Mouse (Mus musculus) kidney, embryonic 15.5 days (tissue): Measurements from ENCODE around the gene Slc8a2. TPM values are rescaled to one million over a fixed set of nuclear protein-coding genes. Genes with fewer than 3 reads are reported as not detected.

Experiments
- ATAC-seq: fragments of 200-750 bp; cut with Nextera tagmentation; replicated peaks from 2 replicates; pipeline ENCODE4 v1.8.0; 2017; ENCODE audit warnings: moderate TSS enrichment; ENCODE audit not compliant: low FRiP score
- H3K27ac ChIP-seq: fragments of 300-500 bp; sonication (generic); 2 replicates; pipeline ENCODE4 v1.5.1; 2015; ENCODE audit warnings: mild to moderate bottlenecking, inconsistent platforms
- H3K27me3 ChIP-seq: fragments of 300-500 bp; sonication (generic); 2 replicates; pipeline ENCODE4 v1.6.1; 2015; ENCODE audit warnings: inconsistent platforms
- H3K36me3 ChIP-seq: fragments of 300-500 bp; sonication (generic); 2 replicates; pipeline ENCODE4 v1.6.1; 2015; ENCODE audit warnings: inconsistent platforms
- H3K4me1 ChIP-seq: fragments of 300-500 bp; sonication (generic); 2 replicates; pipeline ENCODE4 v1.6.1; 2015; ENCODE audit warnings: inconsistent platforms
- H3K4me2 ChIP-seq: fragments of 300-500 bp; sonication (generic); 2 replicates; pipeline ENCODE4 v1.6.1; 2015; ENCODE audit warnings: moderate library complexity, mild to moderate bottlenecking, inconsistent platforms
- H3K4me3 ChIP-seq: fragments of 300-500 bp; sonication (generic); replicated peaks from 2 replicates; pipeline ENCODE4 v1.5.1; 2015; ENCODE audit warnings: mild to moderate bottlenecking, inconsistent platforms
- H3K9ac ChIP-seq: fragments of 300-500 bp; sonication (generic); 2 replicates; pipeline ENCODE4 v1.6.1; 2015; ENCODE audit warnings: mild to moderate bottlenecking, inconsistent platforms
- H3K9me3 ChIP-seq: fragments of 300-500 bp; sonication (generic); replicated peaks from 2 replicates; pipeline ENCODE4 v1.6.1; 2016; ENCODE audit warnings: inconsistent platforms
- WGBS: fragments of 180-500 bp; shearing (Covaris S2); methylation state at CpG from one replicate; pipeline ENCODE4 v1.1.7; 2015; ENCODE audit warnings: mixed read lengths; 5-methylcytosine and 5-hydroxymethylcytosine counted together
- polyA plus RNA-seq: library from polyadenylated mRNA; unstranded; fragments of >200 nt; fragmentation: Nextera tagmentation; extraction: Ambion mirVana; gene quantifications from 2 replicates; pipeline ENCODE4 v1.2.1, GENCODE M21; 2015

Gene Slc8a2
- polyA plus RNA-seq, 1 experiment from 2014 or later, result 0.19 TPM

GRCm38 (mm10) chr7:16150191-16151145 lies 20.8 kb downstream of the Slc8a2 start:
- no peaks in the 10 kb centered on the region for H3K4me1 ChIP-seq
- 73% methylated on average over 9 of the region's 9 CpGs for WGBS
- peaks cover 7% of the 10 kb centered on the region for H3K27me3 ChIP-seq
- no peaks in the 10 kb centered on the region for H3K36me3 ChIP-seq
- no peak overlapping the region for H3K9ac ChIP-seq
- no peak overlapping the region for H3K4me3 ChIP-seq
- H3K27ac ChIP-seq, result no peak overlapping the region
- no peak for ATAC-seq
- no peak overlapping the region for H3K4me2 ChIP-seq
- no peaks in the 10 kb centered on the region for H3K9me3 ChIP-seq

GRCm38 (mm10) chr7:16153522-16153921 lies 23.9 kb downstream of the Slc8a2 start:
- no peak overlapping the region for H3K9ac ChIP-seq
- ATAC-seq, result peak; percentile 87
- WGBS, result 17% methylated on average over 10 of the region's 10 CpGs
- H3K4me1 ChIP-seq, result peaks cover under 1% of the 10 kb centered on the region; the same call in 1 of the 2 replicates
- no peak overlapping the region for H3K4me2 ChIP-seq
- no peaks in the 10 kb centered on the region for H3K36me3 ChIP-seq
- no peaks in the 10 kb centered on the region for H3K9me3 ChIP-seq
- H3K27me3 ChIP-seq, result peaks cover 6% of the 10 kb centered on the region
- no peak overlapping the region for H3K4me3 ChIP-seq
- H3K27ac ChIP-seq, result no peak overlapping the region

DNA sequence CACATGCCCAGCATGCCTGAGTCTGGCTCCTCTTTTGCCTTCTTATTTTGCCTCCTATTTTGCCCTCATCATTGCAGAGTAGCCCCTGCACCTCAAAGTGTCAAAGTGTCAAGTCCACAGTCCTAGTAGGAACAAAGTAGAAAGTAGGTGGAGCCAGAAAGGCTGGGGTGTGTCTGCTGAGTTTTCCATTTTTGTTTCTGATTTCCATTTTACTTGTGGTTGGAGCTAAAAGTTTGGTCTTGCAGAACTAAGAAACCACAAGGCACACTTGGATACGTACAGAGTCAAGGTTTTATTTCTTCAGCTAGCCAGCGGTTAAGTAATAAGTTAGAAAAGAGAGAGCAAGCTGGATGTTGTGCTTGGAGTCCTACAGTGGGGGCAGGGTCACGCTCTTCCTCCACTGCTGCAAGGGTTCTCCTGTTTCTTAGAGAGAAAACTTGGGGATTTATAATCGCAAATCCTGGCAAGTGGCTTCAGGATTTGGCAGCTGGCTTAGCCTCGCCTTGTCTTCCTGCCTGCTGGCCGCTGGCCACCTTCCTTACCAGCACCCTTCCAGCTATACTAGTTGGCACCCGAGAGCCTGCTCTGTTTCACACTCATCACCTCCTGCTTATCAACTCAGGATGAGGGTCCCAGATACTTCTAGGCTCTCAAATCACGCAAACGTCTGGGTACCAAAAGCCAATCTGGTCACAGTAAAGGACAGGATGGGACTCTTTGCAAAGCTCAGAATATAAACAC lies 25.7 kb downstream of the Slc8a2 start:
- Histone ChIP-seq H3K4me3 (no peak overlapping the region), H3K36me3 (no peaks in the 10 kb centered on the region), H3K9ac (no peak overlapping the region), H3K4me2 (no peak overlapping the region), H3K27me3 (peaks cover 24% of the 10 kb centered on the region), H3K27ac (no peak overlapping the region), H3K9me3 (no peaks in the 10 kb centered on the region), H3K4me1 (peaks cover 8% of the 10 kb centered on the region; the same call in 1 of the 2 replicates)
- ATAC-seq, result no peak
- 63% methylated on average over 9 of the region's 9 CpGs for WGBS

- Histone ChIP-seq H3K36me3 (no peaks in the 10 kb centered on the region), H3K4me2 (no peak overlapping the region), H3K9me3 (no peaks in the 10 kb centered on the region), H3K4me3 (no peak overlapping the region), H3K4me1 (peaks cover 8% of the 10 kb centered on the region; the same call in 1 of the 2 replicates), H3K9ac (no peak overlapping the region), H3K27ac (peak overlapping the region; percentile 18; the same call in 1 of the 2 replicates), H3K27me3 (peaks cover 28% of the 10 kb centered on the region)
- ATAC-seq, result no peak
- WGBS, result 67% methylated on average over 8 of the region's 8 CpGs
These were observed 26.6 kb downstream of the Slc8a2 start for GRCm38 (mm10) chr7:16156105-16156714.

GRCm38 (mm10) chr7:16158735-16159134 lies 29.1 kb downstream of the Slc8a2 start:
- peaks cover 8% of the 10 kb centered on the region; the same call in 1 of the 2 replicates for H3K4me1 ChIP-seq
- peaks cover 28% of the 10 kb centered on the region for H3K27me3 ChIP-seq
- WGBS, result 6% methylated on average over 39 of the region's 39 CpGs
- H3K9me3 ChIP-seq, result no peaks in the 10 kb centered on the region
- no peak overlapping the region for H3K9ac ChIP-seq
- ATAC-seq, result 0 out of 2 replicates have a peak, but pooled peaks have one; percentile 15
- H3K27ac ChIP-seq, result no peak overlapping the region
- H3K4me3 ChIP-seq, result no peak overlapping the region; the same call in 1 of the 2 replicates
- H3K4me2 ChIP-seq, result peak overlapping the region; percentile 54
- H3K36me3 ChIP-seq, result no peaks in the 10 kb centered on the region

- H3K27me3 ChIP-seq, result peaks cover 28% of the 10 kb centered on the region
These were observed 31.1 kb downstream of the Slc8a2 start for GRCm38 (mm10) chr7:16160702-16161101.

GRCm38 (mm10) chr7:16161302-16161701 lies 31.7 kb downstream of the Slc8a2 start:
- H3K4me1 ChIP-seq, result peaks cover 8% of the 10 kb centered on the region; the same call in 1 of the 2 replicates
- H3K9me3 ChIP-seq, result no peaks in the 10 kb centered on the region
- H3K27ac ChIP-seq, result no peak overlapping the region
- H3K4me3 ChIP-seq, result no peak overlapping the region
- H3K27me3 ChIP-seq, result peaks cover 28% of the 10 kb centered on the region
- ATAC-seq, result no peak
- H3K4me2 ChIP-seq, result no peak overlapping the region
- 88% methylated on average over 9 of the region's 9 CpGs for WGBS
- H3K9ac ChIP-seq, result no peak overlapping the region
- H3K36me3 ChIP-seq, result no peaks in the 10 kb centered on the region

More at GRCm38 (mm10) chr7:16160702-16161101, 31.1 kb downstream of the Slc8a2 start:
- H3K9me3 ChIP-seq, result no peaks in the 10 kb centered on the region
- no peak for ATAC-seq
- no peak overlapping the region for H3K4me3 ChIP-seq
- no peak overlapping the region for H3K9ac ChIP-seq
- H3K4me2 ChIP-seq, result no peak overlapping the region
- peaks cover 8% of the 10 kb centered on the region; the same call in 1 of the 2 replicates for H3K4me1 ChIP-seq
- H3K36me3 ChIP-seq, result no peaks in the 10 kb centered on the region
- no peak overlapping the region for H3K27ac ChIP-seq
- WGBS, result 65% methylated on average over 3 of the region's 3 CpGs

DNA sequence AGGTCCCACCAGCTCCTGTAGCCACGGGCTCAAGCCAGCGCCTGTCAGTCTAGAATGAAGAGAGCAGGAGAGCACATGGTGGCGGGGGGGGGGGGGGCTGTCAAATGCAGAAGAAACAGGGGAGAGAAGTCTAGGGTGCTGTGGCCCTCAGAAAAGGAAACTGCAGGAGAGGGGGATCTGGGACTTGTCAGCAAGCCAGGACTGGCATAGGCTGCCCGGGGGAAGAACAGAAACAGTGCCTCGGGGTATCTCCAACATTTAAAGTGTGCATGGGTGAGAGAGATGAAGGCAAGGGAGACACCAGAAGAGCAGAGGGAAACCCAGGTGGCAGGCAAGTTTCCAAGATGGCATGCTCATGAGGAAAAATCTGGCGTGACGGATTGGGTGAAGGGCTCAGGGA lies 32.4 kb downstream of the Slc8a2 start:
- no peak for ATAC-seq
- no peak overlapping the region for H3K9ac ChIP-seq
- H3K4me3 ChIP-seq, result no peak overlapping the region
- no peak overlapping the region for H3K27ac ChIP-seq
- H3K4me2 ChIP-seq, result no peak overlapping the region
- H3K36me3 ChIP-seq, result no peaks in the 10 kb centered on the region
- WGBS, result 79% methylated on average over 7 of the region's 7 CpGs
- H3K27me3 ChIP-seq, result peaks cover 28% of the 10 kb centered on the region
- no peaks in the 10 kb centered on the region for H3K9me3 ChIP-seq
- H3K4me1 ChIP-seq, result peaks cover 8% of the 10 kb centered on the region; the same call in 1 of the 2 replicates

DNA sequence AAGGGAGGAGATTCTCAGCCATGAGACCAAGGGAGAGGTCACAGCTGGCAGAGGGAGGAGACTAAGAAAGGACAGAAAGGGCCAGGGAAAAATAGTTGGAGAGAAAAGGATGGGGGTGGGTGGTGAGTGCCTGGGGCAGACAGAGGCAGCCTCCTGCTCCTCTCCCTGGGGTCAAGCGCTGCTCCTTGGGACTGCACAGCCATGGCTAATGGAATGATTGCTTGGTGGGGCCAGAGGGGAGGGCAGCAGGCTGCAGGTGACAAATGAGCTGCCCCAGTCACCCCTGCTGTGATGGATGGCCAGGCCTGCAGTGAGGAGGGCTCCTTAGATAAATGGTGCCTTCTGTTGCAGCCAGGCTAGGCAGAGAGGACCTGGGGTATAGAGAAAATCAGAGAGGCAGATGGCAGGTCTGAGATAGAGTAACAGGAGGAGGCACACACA lies 42.5 kb downstream of the Slc8a2 start:
- ATAC-seq, result peak; percentile 55
- Histone ChIP-seq H3K27me3 (peaks cover 5% of the 10 kb centered on the region; the same call in 1 of the 2 replicates), H3K4me1 (peaks cover 44% of the 10 kb centered on the region), H3K4me3 (no peak overlapping the region), H3K4me2 (no peak overlapping the region), H3K36me3 (no peaks in the 10 kb centered on the region), H3K27ac (0 out of 2 replicates have a peak overlapping the region, but pooled peaks have one; percentile 60), H3K9ac (no peak overlapping the region), H3K9me3 (no peaks in the 10 kb centered on the region)
- 0% methylated on average over 1 of the region's 1 CpGs for WGBS

DNA sequence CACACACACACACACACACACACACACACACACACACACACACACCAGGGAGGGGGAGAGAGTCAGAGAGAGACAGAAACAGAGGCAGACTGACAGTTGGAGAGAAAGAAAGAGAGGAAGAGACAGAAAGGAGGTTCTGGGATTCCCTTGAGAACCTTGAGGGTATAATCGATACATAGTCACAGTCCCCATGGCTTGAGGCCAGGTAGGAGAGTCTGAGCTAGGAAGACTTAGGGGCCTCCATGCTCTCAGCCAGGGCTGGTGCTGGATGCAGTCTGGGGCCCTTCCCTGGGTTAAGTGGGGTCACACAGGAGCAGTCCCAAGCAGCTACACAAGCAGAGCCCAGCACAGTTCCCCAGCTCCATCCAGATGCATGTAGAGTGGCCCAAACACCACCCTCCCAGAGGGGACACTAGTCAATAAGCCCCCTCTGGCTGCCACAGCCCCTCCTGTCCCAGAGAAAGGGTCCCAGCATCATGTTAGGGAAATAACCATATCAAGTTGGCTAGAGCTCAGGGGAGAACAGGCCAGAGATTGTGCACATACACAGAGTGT lies 43.0 kb downstream of the Slc8a2 start:
- 0 out of 2 replicates have a peak overlapping the region, but pooled peaks have one; percentile 2 for H3K4me2 ChIP-seq

GRCm38 (mm10) chr7:16173146-16173545 lies 43.5 kb downstream of the Slc8a2 start:
- no peak; the same call in 1 of the 2 replicates for ATAC-seq
- H3K27ac ChIP-seq, result peak overlapping the region; percentile 3; the same call in 1 of the 2 replicates
- peaks cover 44% of the 10 kb centered on the region for H3K4me1 ChIP-seq
- no peaks in the 10 kb centered on the region for H3K36me3 ChIP-seq
- H3K9me3 ChIP-seq, result no peaks in the 10 kb centered on the region
- WGBS, result 9% methylated on average over 5 of the region's 5 CpGs
- no peak overlapping the region for H3K9ac ChIP-seq
- H3K4me3 ChIP-seq, result no peak overlapping the region
- 0 out of 2 replicates have a peak overlapping the region, but pooled peaks have one; percentile 2 for H3K4me2 ChIP-seq
- peaks cover 5% of the 10 kb centered on the region; the same call in 1 of the 2 replicates for H3K27me3 ChIP-seq

More for the DNA sequence above, 43.0 kb downstream of the Slc8a2 start:
- Histone ChIP-seq H3K27me3 (peaks cover 5% of the 10 kb centered on the region; the same call in 1 of the 2 replicates), H3K27ac (peak overlapping the region; percentile 60; the same call in 1 of the 2 replicates), H3K4me1 (peaks cover 44% of the 10 kb centered on the region), H3K9ac (no peak overlapping the region), H3K4me3 (no peak overlapping the region), H3K9me3 (no peaks in the 10 kb centered on the region), H3K36me3 (no peaks in the 10 kb centered on the region)
- 0 out of 2 replicates have a peak, but pooled peaks have one; percentile 23 for ATAC-seq
- 8% methylated on average over 1 of the region's 1 CpGs for WGBS
